ENCODE assay signal across 13 mouse cellular contexts in the genomic region with DNA sequence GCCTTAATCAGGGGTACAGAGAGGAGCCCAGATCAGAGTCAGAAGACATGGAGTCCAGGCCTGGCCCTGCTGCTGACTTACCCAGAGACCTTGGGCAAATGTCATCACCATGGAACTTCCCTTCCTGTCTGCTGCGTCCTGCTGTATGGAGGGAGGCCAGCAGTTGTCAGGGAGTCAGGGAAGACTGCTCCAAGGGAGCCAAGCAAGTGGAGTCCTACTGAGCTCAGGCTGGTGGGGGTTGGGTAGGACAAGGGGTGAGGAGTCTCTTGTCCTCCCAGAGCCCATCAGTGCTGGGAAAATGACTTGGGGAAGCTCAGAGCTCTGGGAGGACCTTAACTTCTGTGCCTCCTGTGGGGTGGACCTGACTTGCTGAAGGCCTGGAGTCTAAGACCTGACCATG. TPM values are rescaled to one million over a fixed set of nuclear protein-coding genes. Genes with fewer than 3 reads are reported as not detected.
DNase-seq lines count a peak whose midpoint lies in the region; ATAC-seq and TF ChIP-seq lines count a peak whose summit lies in the region.
"Had no signal": no experiment of that assay in that cellular context is flagged by ENCODE, and none has a peak within 500 bp of the region (broad histone marks: within the 10 kb centered on the region; RNA-seq: fewer than 3 reads in every experiment).

No protein-coding gene starts in this region.

- no peaks in the 10 kb centered on the region for H3K36me3 ChIP-seq in kidney, embryonic 14.5 days (ENCODE audit: control insufficient read depth, insufficient read depth, low read length)
- H3K36me3 ChIP-seq in forebrain, postnatal 0 days (ENCODE audit: insufficient read depth): no peaks in the 10 kb centered on the region
- H3K36me3 ChIP-seq in midbrain, embryonic 13.5 days: no peaks in the 10 kb centered on the region
- H3K36me3 ChIP-seq in liver, postnatal 0 days (replicated peaks; ENCODE audit: insufficient read depth, low read length): no peaks in the 10 kb centered on the region

- peaks cover 15% of the 10 kb centered on the region; the same call in 1 of the 2 replicates for H3K4me1 ChIP-seq in kidney, embryonic 14.5 days (ENCODE audit: control insufficient read depth, insufficient read depth, low read length)
- peaks cover 16% of the 10 kb centered on the region for H3K4me1 ChIP-seq in forebrain, postnatal 0 days (ENCODE audit: insufficient read depth)
- peaks cover 30% of the 10 kb centered on the region for H3K4me1 ChIP-seq in midbrain, embryonic 13.5 days (replicated peaks)
- no peaks in the 10 kb centered on the region; the same call in 1 of the 2 replicates for H3K4me1 ChIP-seq in liver, postnatal 0 days (ENCODE audit: insufficient read depth)

- H3K4me2 ChIP-seq in kidney, embryonic 14.5 days (replicated peaks; ENCODE audit: low read depth, low read length): no peak overlapping the region
- no peak overlapping the region for H3K4me2 ChIP-seq in forebrain, postnatal 0 days (ENCODE audit: low read depth)
- H3K4me2 ChIP-seq in midbrain, embryonic 13.5 days (replicated peaks): 0 out of 2 replicates have a peak overlapping the region, but pooled peaks have one; percentile 3
- H3K4me2 ChIP-seq in liver, postnatal 0 days (ENCODE audit: low read depth, low read length): no peak overlapping the region

- no peak overlapping the region for H3K27ac ChIP-seq in kidney, embryonic 14.5 days (ENCODE audit: low read depth, low read length)
- H3K27ac ChIP-seq in forebrain, postnatal 0 days (ENCODE audit: low read depth, low read length): peak overlapping the region; percentile 77
- peak overlapping the region; percentile 87 for H3K27ac ChIP-seq in midbrain, embryonic 13.5 days
- no peak overlapping the region for H3K27ac ChIP-seq in liver, postnatal 0 days (ENCODE audit: low read depth)

- no peak for TF ChIP-seq CTCF in forebrain, postnatal 0 days (IDR thresholded peaks at IDR 0.05; ENCODE audit: low read depth)
- no peak for TF ChIP-seq CTCF in liver, postnatal 0 days (IDR thresholded peaks at IDR 0.05; ENCODE audit: low read depth)

- no peak overlapping the region for H3K4me3 ChIP-seq in kidney, embryonic 14.5 days (ENCODE audit: low read length)
- no peak overlapping the region for H3K4me3 ChIP-seq in forebrain, postnatal 0 days (ENCODE audit: low read depth, low read length)
- no peak overlapping the region for H3K4me3 ChIP-seq in midbrain, embryonic 13.5 days (replicated peaks)
- H3K4me3 ChIP-seq in liver, postnatal 0 days (ENCODE audit: low read depth, low read length): no peak overlapping the region
- H3K4me3 ChIP-seq: myocyte had no signal

- 46% methylated on average over 1 of the region's 1 CpGs for WGBS in kidney, embryonic 14.5 days
- 8% methylated on average over 1 of the region's 1 CpGs for WGBS in forebrain, postnatal 0 days
- WGBS in midbrain, embryonic 13.5 days: 0% methylated on average over 1 of the region's 1 CpGs
- WGBS in liver, postnatal 0 days (ENCODE audit: insufficient replicate concordance): 27% methylated on average over 1 of the region's 1 CpGs

- H3K9me3 ChIP-seq in kidney, embryonic 14.5 days (ENCODE audit: control insufficient read depth, low read length): no peaks in the 10 kb centered on the region
- H3K9me3 ChIP-seq in forebrain, postnatal 0 days (ENCODE audit: low read length): no peaks in the 10 kb centered on the region
- H3K9me3 ChIP-seq in midbrain, embryonic 13.5 days: no peaks in the 10 kb centered on the region
- no peaks in the 10 kb centered on the region for H3K9me3 ChIP-seq in liver, postnatal 0 days (ENCODE audit: low read length)

- no peak overlapping the region for H3K9ac ChIP-seq in kidney, embryonic 14.5 days (ENCODE audit: low read depth, low read length)
- H3K9ac ChIP-seq in forebrain, postnatal 0 days: no peak overlapping the region
- H3K9ac ChIP-seq in midbrain, embryonic 13.5 days (replicated peaks): no peak overlapping the region
- no peak overlapping the region for H3K9ac ChIP-seq in liver, postnatal 0 days (replicated peaks)

- no peaks in the 10 kb centered on the region for H3K27me3 ChIP-seq in kidney, embryonic 14.5 days (ENCODE audit: control insufficient read depth, insufficient read depth, low read length)
- no peaks in the 10 kb centered on the region for H3K27me3 ChIP-seq in forebrain, postnatal 0 days (ENCODE audit: insufficient read depth, low read length)
- no peaks in the 10 kb centered on the region for H3K27me3 ChIP-seq in midbrain, embryonic 13.5 days
- H3K27me3 ChIP-seq in liver, postnatal 0 days (ENCODE audit: insufficient read depth, low read length): no peaks in the 10 kb centered on the region

- TF ChIP-seq EP300 in liver, postnatal 0 days (IDR thresholded peaks at IDR 0.05; ENCODE audit: low read depth): no peak

- DNase-seq in kidney, adult 18-20 months: no peak
- DNase-seq in adrenal gland, postnatal 25 days: peak; percentile 53
- no peak for DNase-seq in forebrain, postnatal 0 days
- no peak for DNase-seq in liver, postnatal 0 days
- no peak for DNase-seq in spleen, postnatal 4 days (ENCODE audit: low spot score in 2 of 2)
- no peak for DNase-seq in spleen, postnatal 10 days (ENCODE audit: low spot score in 2 of 2)
- DNase-seq: cerebellum, postnatal 36 days had no signal

- ATAC-seq in kidney, embryonic 14.5 days (ENCODE audit: low FRiP score, low TSS enrichment): 0 out of 2 replicates have a peak, but pooled peaks have one; percentile 10
- peak; percentile 46 for ATAC-seq in forebrain, postnatal 0 days
- peak; percentile 54 for ATAC-seq in midbrain, embryonic 13.5 days
- no peak for ATAC-seq in liver, postnatal 0 days
- ATAC-seq: activated CD4-positive, CD25-positive, alpha-beta regulatory T cell, adult 4 months had no signal

RNA-seq across cellular contexts. Expression of a gene that starts 12.3 kb away (rescaled TPM):
- polyA plus RNA-seq in kidney, embryonic 14.5 days (2014; fragmentation: Nextera tagmentation; extraction: Ambion mirVana): 0.12 TPM in 1 of 2 replicates, not detected in the other
- total RNA-seq in adrenal gland, postnatal 25 days (2021): not detected in 2 replicates
- total RNA-seq in forebrain, postnatal 0 days (2014; rRNA removed): not detected in 2 replicates
- polyA plus RNA-seq in forebrain, postnatal 0 days (2015; fragmentation: Nextera tagmentation; extraction: Ambion mirVana): 0.09 TPM in 1 of 2 replicates, not detected in the other
- not detected in 2 replicates for polyA plus RNA-seq in midbrain, embryonic 13.5 days (2015; fragmentation: Nextera tagmentation; extraction: Ambion mirVana)
- not detected in 2 replicates for polyA plus RNA-seq in liver, postnatal 0 days (2015; fragmentation: Nextera tagmentation; extraction: Ambion mirVana)
- total RNA-seq: gastrocnemius, adult 8-10 months; liver, adult 2 months had no signal
- polyA plus RNA-seq: activated CD4-positive, CD25-positive, alpha-beta regulatory T cell, adult 4 months; liver, adult 2 months; myocyte had no signal

RNA-seq across cellular contexts. Expression of a gene that starts 17.6 kb away (rescaled TPM):
- 5.5 and 7.7 TPM in 2 replicates for polyA plus RNA-seq in kidney, embryonic 14.5 days (2014; fragmentation: Nextera tagmentation; extraction: Ambion mirVana)
- 18.7 and 29.8 TPM in 2 replicates for total RNA-seq in adrenal gland, postnatal 25 days (2021)
- total RNA-seq in forebrain, postnatal 0 days (2014; rRNA removed): 2.8 and 4.6 TPM in 2 replicates
- polyA plus RNA-seq in forebrain, postnatal 0 days (2015; fragmentation: Nextera tagmentation; extraction: Ambion mirVana): 4.0 and 4.5 TPM in 2 replicates
- polyA plus RNA-seq in midbrain, embryonic 13.5 days (2015; fragmentation: Nextera tagmentation; extraction: Ambion mirVana): 3.5 and 4.2 TPM in 2 replicates
- 2.8 and 3.1 TPM in 2 replicates for polyA plus RNA-seq in liver, postnatal 0 days (2015; fragmentation: Nextera tagmentation; extraction: Ambion mirVana)

RNA-seq across cellular contexts. Expression of a gene that starts 17.7 kb away (rescaled TPM):
- 108 and 125 TPM in 2 replicates for polyA plus RNA-seq in kidney, embryonic 14.5 days (2014; fragmentation: Nextera tagmentation; extraction: Ambion mirVana)
- total RNA-seq in adrenal gland, postnatal 25 days (2021): 92.2 and 107 TPM in 2 replicates
- total RNA-seq in forebrain, postnatal 0 days (2014; rRNA removed): 43.8 and 48.5 TPM in 2 replicates
- polyA plus RNA-seq in forebrain, postnatal 0 days (2015; fragmentation: Nextera tagmentation; extraction: Ambion mirVana): 73.3 and 80.4 TPM in 2 replicates
- polyA plus RNA-seq in midbrain, embryonic 13.5 days (2015; fragmentation: Nextera tagmentation; extraction: Ambion mirVana): 72.8 and 84.9 TPM in 2 replicates
- polyA plus RNA-seq in liver, postnatal 0 days (2015; fragmentation: Nextera tagmentation; extraction: Ambion mirVana): 36.2 and 38.6 TPM in 2 replicates

Comparison
In these comparisons a context has a peak if more than half of its experiments do, and no peak if none do; other contexts are left out.
1. H3K27ac ChIP-seq: peak in forebrain, postnatal 0 days (single experiment) and midbrain, embryonic 13.5 days (single experiment); none in kidney, embryonic 14.5 days (single experiment) and liver, postnatal 0 days (single experiment).